Mouse (Mus musculus): ENCODE data around the gene Osbpl8.

DNA sequence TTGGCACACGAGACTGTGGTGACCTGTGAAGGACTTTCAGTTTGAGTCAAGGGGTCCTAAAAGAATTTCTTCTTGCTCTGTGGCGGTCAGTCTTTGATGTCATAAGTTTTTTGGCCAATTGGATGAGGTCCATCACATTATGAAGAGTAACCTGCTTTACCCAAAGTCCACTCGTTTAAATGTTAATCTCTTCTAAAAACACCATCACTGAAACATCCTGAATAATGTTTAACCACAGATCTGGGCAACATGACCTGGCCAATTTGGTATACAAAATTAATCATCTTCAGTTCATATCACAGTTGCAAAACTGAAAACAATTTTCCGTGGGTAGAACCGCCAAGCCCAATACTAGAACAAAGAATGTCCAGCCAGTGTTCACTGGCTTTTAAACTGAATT is 31.3 kb upstream of the Osbpl8 start:
- TF ChIP-seq POLR2A (IDR thresholded peaks at IDR 0.05; ENCODE audit: borderline replicate concordance, control insufficient read depth, low read depth, low read length) (no peak), CTCF (IDR thresholded peaks at IDR 0.05; ENCODE audit: control insufficient read depth, insufficient read depth, low read length) (no peak)

All from bone marrow, adult 2 months (tissue).